Mouse (Mus musculus): Measurements from ENCODE around the gene Ccdc88c.

Gene Ccdc88c

GRCm38 (mm10) chr12:100875960-100876359 lies 152.9 kb downstream of the Ccdc88c start:
- no peak for DNase-seq

GRCm38 (mm10) chr12:100875553-100875952 lies 153.3 kb downstream of the Ccdc88c start:
- no peak for DNase-seq

- DNase-seq = no peak
Observed at GRCm38 (mm10) chr12:100873612-100874011, 155.2 kb downstream of the Ccdc88c start.

GRCm38 (mm10) chr12:100871841-100872240 lies 157.0 kb downstream of the Ccdc88c start:
- no peak for DNase-seq

- no peak for DNase-seq
Observed at GRCm38 (mm10) chr12:100871234-100871633, 157.6 kb downstream of the Ccdc88c start.

GRCm38 (mm10) chr12:100868049-100868622 lies 160.7 kb downstream of the Ccdc88c start:
- DNase-seq = no peak

GRCm38 (mm10) chr12:100867097-100867496 lies 161.8 kb downstream of the Ccdc88c start:
- no peak for DNase-seq

- no peak for DNase-seq
Observed at GRCm38 (mm10) chr12:100865509-100866078, 163.3 kb downstream of the Ccdc88c start.

- no peak for DNase-seq
Observed at GRCm38 (mm10) chr12:100865072-100865471, 163.8 kb downstream of the Ccdc88c start.

- DNase-seq = no peak
Observed at GRCm38 (mm10) chr12:100862856-100863446, 165.9 kb downstream of the Ccdc88c start.

- DNase-seq = no peak
Observed at GRCm38 (mm10) chr12:100862272-100862671, 166.6 kb downstream of the Ccdc88c start.

All from lung, adult 18-20 months (tissue).